Mouse (Mus musculus): ENCODE results near the gene Ptpn20.

DNA sequence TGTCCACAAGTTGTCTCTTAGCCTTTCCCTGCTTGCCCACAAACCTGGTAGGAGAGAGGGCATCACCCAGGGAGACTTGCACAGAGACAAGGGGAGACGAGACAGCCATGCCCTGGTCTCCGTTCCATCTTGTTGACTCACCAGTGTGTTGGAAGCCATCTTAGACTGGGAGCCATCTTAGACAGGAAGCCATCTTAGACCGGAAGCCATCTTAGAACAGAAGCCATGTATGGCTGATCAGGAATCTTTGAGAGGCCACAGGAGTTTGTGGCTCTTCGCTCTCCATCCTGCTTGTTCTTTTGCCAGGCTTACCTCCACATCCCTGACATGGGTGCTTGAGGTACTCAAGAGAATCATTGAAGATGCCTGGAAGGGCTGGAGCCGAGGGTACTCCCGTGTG is 89.0 kb downstream of the Ptpn20 start:
- TF ChIP-seq CTCF (IDR thresholded peaks at IDR 0.05; ENCODE audit: extremely low read depth, insufficient read depth, low read length) (no peak), POLR2A (IDR thresholded peaks at IDR 0.05; ENCODE audit: extremely low read depth, insufficient read depth, low read length) (no peak)

All from cortical plate, adult 2 months (tissue).